Mouse (Mus musculus) CD4-positive, CD25-positive, alpha-beta regulatory T cell, adult 4 months (primary cell): Measurements from ENCODE around the gene Rab27a. TPM values are rescaled to one million over a fixed set of nuclear protein-coding genes. Genes with fewer than 3 reads are reported as not detected.
"Not testable (repeated sequence)": the region's sequence is repeated elsewhere in the genome, so short reads cannot be mapped to it uniquely, and the experiment has no call there.

Source experiments
- ATAC-seq: one replicate; pipeline ENCODE4 v1.8.0; 2017
- polyA plus RNA-seq, 2 experiments: library from polyadenylated mRNA; unstranded; fragments of 100-300 nt; shearing (Covaris generic); gene quantifications; one replicate each; pipeline ENCODE4 v1.2.1; 2017

Rab27a gene
- polyA plus RNA-seq, 2 experiments from 2014 or later = 34.9 to 86.7 TPM

- ATAC-seq = no peak
These were observed 49.9 kb downstream of the Rab27a start for GRCm38 (mm10) chr9:73094580-73094979.

GRCm38 (mm10) chr9:73097898-73098297 lies 53.2 kb downstream of the Rab27a start:
- ATAC-seq = no peak

- no peak for ATAC-seq
These were observed 56.9 kb downstream of the Rab27a start, which contains the start of gene Khdc3 for GRCm38 (mm10) chr9:73101536-73101935. Gene Khdc3, plus strand, starts transcription at chr9:73101836.

- no peak for ATAC-seq
These were observed 57.5 kb downstream of the Rab27a start, which contains the start of gene Gm20509 for GRCm38 (mm10) chr9:73102181-73102580. Gene Gm20509, plus strand, starts transcription at chr9:73102470.

GRCm38 (mm10) chr9:73103159-73103879 lies 58.7 kb downstream of the Rab27a start:
- ATAC-seq = no peak

GRCm38 (mm10) chr9:73103880-73104198 lies 59.2 kb downstream of the Rab27a start:
- ATAC-seq = no peak

GRCm38 (mm10) chr9:73105141-73105540 lies 60.5 kb downstream of the Rab27a start:
- no peak for ATAC-seq

GRCm38 (mm10) chr9:73105771-73106170 lies 61.1 kb downstream of the Rab27a start:
- ATAC-seq = no peak

GRCm38 (mm10) chr9:73112919-73113906 lies 68.6 kb downstream of the Rab27a start, which contains the start of gene Rsl24d1:
Gene Rsl24d1, plus strand, starts transcription at chr9:73113426.
- peak; percentile 99 for ATAC-seq

- ATAC-seq = not testable (repeated sequence)
These were observed 72.0 kb downstream of the Rab27a start for GRCm38 (mm10) chr9:73116704-73117103.

- no peak for ATAC-seq
These were observed 73.4 kb downstream of the Rab27a start for GRCm38 (mm10) chr9:73118012-73118411.

- ATAC-seq = peak; percentile 68
These were observed 77.1 kb downstream of the Rab27a start for GRCm38 (mm10) chr9:73121735-73122134.

- ATAC-seq = no peak
These were observed 80.5 kb downstream of the Rab27a start for GRCm38 (mm10) chr9:73125043-73125570.

- no peak for ATAC-seq
These were observed 82.8 kb downstream of the Rab27a start for GRCm38 (mm10) chr9:73127457-73127856.

- ATAC-seq = no peak
These were observed 85.2 kb downstream of the Rab27a start for GRCm38 (mm10) chr9:73129875-73130274.

GRCm38 (mm10) chr9:73130529-73130928 lies 85.9 kb downstream of the Rab27a start:
- no peak for ATAC-seq

- no peak for ATAC-seq
These were observed 92.8 kb downstream of the Rab27a start for GRCm38 (mm10) chr9:73137341-73137886.

Other genes starting within 250 kb of the Rab27a start
- gene Prtg, start 238.0 kb upstream of the Rab27a start, polyA plus RNA-seq = under 1 TPM in 1 of 2 experiments, not detected in 1; 0.04 TPM
- gene Pygo1, start 119.2 kb upstream of the Rab27a start, polyA plus RNA-seq = not detected
- gene Dyx1c1, start 86.1 kb upstream of the Rab27a start, polyA plus RNA-seq = 1 to 10 TPM; 3.7 to 4.0 TPM
- under 1 TPM in 1 of 2 experiments, not detected in 1; 0.27 TPM for gene Gm44503, start 86.0 kb upstream of the Rab27a start, polyA plus RNA-seq
- 1 to 10 TPM; 5.7 to 9.5 TPM for gene Ccpg1os, start 59.5 kb upstream of the Rab27a start, polyA plus RNA-seq
- 100 to 1,000 TPM in 1 of 2 experiments, 10 to 100 TPM in 1; 85.9 to 106 TPM for gene Ccpg1, start 59.4 kb upstream of the Rab27a start, polyA plus RNA-seq
- gene Pigb, start 4.5 kb upstream of the Rab27a start, polyA plus RNA-seq = 10 to 100 TPM; 14.2 to 22.2 TPM
- under 1 TPM in 1 of 2 experiments, not detected in 1; 0.44 TPM for gene Khdc3, start 57.0 kb downstream of the Rab27a start, polyA plus RNA-seq
- gene Gm20509, start 57.6 kb downstream of the Rab27a start, polyA plus RNA-seq = not detected
- gene Rsl24d1, start 68.6 kb downstream of the Rab27a start, polyA plus RNA-seq = 10 to 100 TPM; 78.8 to 89.1 TPM